Mouse (Mus musculus) G1E (cell line): ENCODE measurements around the gene Gm5475.

Experiments
- CTCF ChIP-seq: IDR thresholded peaks from 2 replicates; pipeline ENCODE4 v1.5.1; 2012; ENCODE audit warnings: low read depth, low read length, inconsistent platforms, mixed read lengths
- GATA1 ChIP-seq: IDR thresholded peaks from 2 replicates; pipeline ENCODE4 v1.6.1; 2012; ENCODE audit warnings: borderline replicate concordance, low read length, inconsistent platforms, mixed read lengths
- GATA2 ChIP-seq: IDR thresholded peaks from 2 replicates; pipeline ENCODE4 v1.6.1; 2012; ENCODE audit warnings: low read depth, low read length, inconsistent platforms, borderline replicate concordance
- POLR2AphosphoS5 ChIP-seq: IDR thresholded peaks from 2 replicates; pipeline ENCODE4 v1.6.1; 2012; ENCODE audit warnings: low read depth, low read length, inconsistent platforms; ENCODE audit not compliant: insufficient replicate concordance
- TAL1 ChIP-seq: conservative IDR thresholded peaks from 2 replicates; pipeline ENCODE4 v1.6.1; 2012; ENCODE audit warnings: low read depth, low read length, inconsistent platforms, mixed read lengths

- TF ChIP-seq CTCF = no peak
- TF ChIP-seq GATA1 = no peak
- no peak for TF ChIP-seq POLR2AphosphoS5
- no peak for TF ChIP-seq TAL1
- no peak for TF ChIP-seq GATA2
Observed at GRCm38 (mm10) chr15:100448572-100448971, 26.6 kb downstream of the Gm5475 start.
